Mouse (Mus musculus) erythroblast, embryonic 14.5 days (primary cell): ENCODE measurements around the gene Tmem247.

ENCODE experiments used
- GATA1 ChIP-seq: IDR thresholded peaks from 2 replicates; pipeline ENCODE4 v1.6.1; 2012; ENCODE audit warnings: low read length, inconsistent platforms, mixed read lengths
- TAL1 ChIP-seq: IDR thresholded peaks from 3 replicates; pipeline ENCODE4 v1.6.1; 2012; ENCODE audit warnings: low read length, inconsistent platforms, mixed read lengths

GRCm38 (mm10) chr17:86907092-86907491 is 10.1 kb upstream of the Tmem247 start:
- no peak for TF ChIP-seq GATA1
- TF ChIP-seq TAL1, result no peak
